Mouse (Mus musculus) frontal cortex, adult 2 months (tissue): ENCODE results near the gene Ankrd23. TPM values are rescaled to one million over a fixed set of nuclear protein-coding genes. Genes with fewer than 3 reads are reported as not detected.
A peak's percentile ranks its signal among the peaks of the same experiment; 100 is the strongest.

Experiments
- DNase-seq, 2 experiments: peaks; one replicate each; pipeline ENCODE4 v3.0.0; 2022; ENCODE audit warnings: low spot score in 1 of 2; ENCODE audit errors: extremely low spot score in 1 of 2
- polyA plus RNA-seq: library from polyadenylated mRNA; depleted of rRNA; stranded (reverse); fragments of >200 nt; gene quantifications from 2 replicates; pipeline ENCODE4 v1.2.3, GENCODE M21; 2012

The Ankrd23 gene
- polyA plus RNA-seq, 1 experiment, result 9.5 TPM

- DNase-seq, result no peak
These were observed 27.4 kb upstream of the Ankrd23 start for GRCm38 (mm10) chr1:36564101-36564500.

GRCm38 (mm10) chr1:36563632-36564031 lies 26.9 kb upstream of the Ankrd23 start:
- no peak for DNase-seq

GRCm38 (mm10) chr1:36563197-36563596 lies 26.5 kb upstream of the Ankrd23 start:
- DNase-seq, result no peak

- DNase-seq, result no peak
These were observed 25.7 kb upstream of the Ankrd23 start for GRCm38 (mm10) chr1:36562388-36562787.

- no peak for DNase-seq
These were observed 24.2 kb upstream of the Ankrd23 start for GRCm38 (mm10) chr1:36560903-36561302.

GRCm38 (mm10) chr1:36559888-36560287 lies 23.2 kb upstream of the Ankrd23 start:
- DNase-seq, result no peak

GRCm38 (mm10) chr1:36559256-36559655 lies 22.6 kb upstream of the Ankrd23 start:
- no peak for DNase-seq

GRCm38 (mm10) chr1:36558031-36558993 lies 21.6 kb upstream of the Ankrd23 start, which contains the start of gene Sema4c:
TSS of gene Sema4c (minus strand) at chr1:36558349.
- DNase-seq, result peak in 1 of 2 experiments; percentile 74

GRCm38 (mm10) chr1:36557457-36558011 lies 20.9 kb upstream of the Ankrd23 start:
- DNase-seq, result peak in 1 of 2 experiments; percentile 71

GRCm38 (mm10) chr1:36556553-36557456 lies 20.1 kb upstream of the Ankrd23 start:
- peak; percentile 73 to 96 for DNase-seq

GRCm38 (mm10) chr1:36555798-36556395 lies 19.2 kb upstream of the Ankrd23 start:
- DNase-seq, result peak in 1 of 2 experiments; percentile 16

- DNase-seq, result no peak
These were observed 18.1 kb upstream of the Ankrd23 start for GRCm38 (mm10) chr1:36554633-36555399.

- no peak for DNase-seq
These were observed 15.8 kb upstream of the Ankrd23 start for GRCm38 (mm10) chr1:36552506-36552905.

GRCm38 (mm10) chr1:36551904-36552303 lies 15.2 kb upstream of the Ankrd23 start:
- no peak for DNase-seq

- DNase-seq, result no peak
These were observed 13.6 kb upstream of the Ankrd23 start for GRCm38 (mm10) chr1:36550075-36550863.

- DNase-seq, result no peak
These were observed 12.8 kb upstream of the Ankrd23 start for GRCm38 (mm10) chr1:36549491-36549890.

GRCm38 (mm10) chr1:36548771-36549170 lies 12.1 kb upstream of the Ankrd23 start:
- DNase-seq, result no peak

GRCm38 (mm10) chr1:36547981-36548598 lies 11.4 kb upstream of the Ankrd23 start:
- DNase-seq, result peak in 1 of 2 experiments; percentile 36
